8 mouse cellular contexts compared by ENCODE assay signal in genomic region chr3:158032106-158032505, GRCm38 (mm10). TPM values are rescaled to one million over a fixed set of nuclear protein-coding genes. Genes with fewer than 3 reads are reported as not detected.
A peak's percentile ranks its signal among the peaks of the same experiment; 100 is the strongest.
DNase-seq lines count a peak whose midpoint lies in the region; ATAC-seq lines count a peak whose summit lies in the region.

No protein-coding gene starts in this region.

- 8% methylated on average over 4 of the region's 4 CpGs for WGBS in liver, embryonic 11.5 days

- peak overlapping the region; percentile 90 for H3K4me3 ChIP-seq in liver, embryonic 11.5 days (ENCODE audit: low read depth, low read length)

- no peaks in the 10 kb centered on the region for H3K9me3 ChIP-seq in liver, embryonic 11.5 days (ENCODE audit: control insufficient read depth, low read length)

- H3K27me3 ChIP-seq in liver, embryonic 11.5 days (replicated peaks; ENCODE audit: control insufficient read depth, insufficient read depth, low read length) = no peaks in the 10 kb centered on the region

- peak overlapping the region; percentile 100 for H3K27ac ChIP-seq in liver, embryonic 11.5 days (ENCODE audit: low read depth, low read length)

- ATAC-seq in liver, embryonic 11.5 days (replicated peaks; ENCODE audit: low FRiP score) = no peak

- H3K9ac ChIP-seq in liver, embryonic 11.5 days (ENCODE audit: low read depth, low read length) = peak overlapping the region; percentile 97

- peak overlapping the region; percentile 91 for H3K4me2 ChIP-seq in liver, embryonic 11.5 days

- H3K36me3 ChIP-seq in liver, embryonic 11.5 days (ENCODE audit: control insufficient read depth, insufficient read depth, low read length) = peaks cover 2% of the 10 kb centered on the region; the same call in 1 of the 2 replicates

- H3K4me1 ChIP-seq in liver, embryonic 11.5 days (replicated peaks; ENCODE audit: control insufficient read depth, insufficient read depth, low read length) = peaks cover 17% of the 10 kb centered on the region

- peak; percentile 16 for DNase-seq in embryo, embryonic 10.5 days (ENCODE audit: low spot score)
- DNase-seq in embryo, embryonic 9.5 days (ENCODE audit: extremely low spot score) = no peak
- peak; percentile 5 for DNase-seq in thymus, postnatal 0 days (ENCODE audit: low spot score)
- DNase-seq in thymus, postnatal 25 days = no peak
- DNase-seq in liver, embryonic 11.5 days (ENCODE audit: low spot score) = no peak
- DNase-seq in ovary, postnatal 14 days (ENCODE audit: low spot score) = no peak
- DNase-seq in thymus, adult 18-20 months = no peak
- no peak for DNase-seq in urinary bladder, adult 18-20 months (ENCODE audit: low spot score in 2 of 2)

RNA-seq across cellular contexts. Expression of gene Srsf11, which starts 4.3 kb away (rescaled TPM):
- 361 and 375 TPM in 2 replicates for polyA plus RNA-seq in thymus, postnatal 0 days (2015; fragmentation: Nextera tagmentation; extraction: Ambion mirVana)
- 225 and 242 TPM in 2 replicates for polyA plus RNA-seq in liver, embryonic 11.5 days (2014; fragmentation: Nextera tagmentation; extraction: Ambion mirVana)

RNA-seq across cellular contexts. Expression of gene Lrrc40, which starts 4.4 kb away (rescaled TPM):
- polyA plus RNA-seq in thymus, postnatal 0 days (2015; fragmentation: Nextera tagmentation; extraction: Ambion mirVana) = 43.1 and 46.3 TPM in 2 replicates
- 64.7 and 76.0 TPM in 2 replicates for polyA plus RNA-seq in liver, embryonic 11.5 days (2014; fragmentation: Nextera tagmentation; extraction: Ambion mirVana)

Comparison
In these comparisons a context has a peak if more than half of its experiments do, and no peak if none do; other contexts are left out.
1. DNase-seq: peak in embryo, embryonic 10.5 days (single experiment) and thymus, postnatal 0 days (single experiment); none in embryo, embryonic 9.5 days (single experiment), thymus, postnatal 25 days (single experiment), liver, embryonic 11.5 days (single experiment), ovary, postnatal 14 days (single experiment), thymus, adult 18-20 months (0 of 2) and urinary bladder, adult 18-20 months (0 of 2).